Mouse (Mus musculus) spleen, adult 12 weeks (tissue): ENCODE results near the gene Ublcp1.
"Not testable (repeated sequence)": the region's sequence is repeated elsewhere in the genome, so short reads cannot be mapped to it uniquely, and the experiment has no call there.

ENCODE experiments used
- DNase-seq: peaks from one replicate; pipeline ENCODE4 v3.0.0; 2022; ENCODE audit warnings: low spot score

Ublcp1 gene

GRCm38 (mm10) chr11:44489117-44489516, 18.8 kb upstream of the Ublcp1 start:
- DNase-seq = no peak

DNA sequence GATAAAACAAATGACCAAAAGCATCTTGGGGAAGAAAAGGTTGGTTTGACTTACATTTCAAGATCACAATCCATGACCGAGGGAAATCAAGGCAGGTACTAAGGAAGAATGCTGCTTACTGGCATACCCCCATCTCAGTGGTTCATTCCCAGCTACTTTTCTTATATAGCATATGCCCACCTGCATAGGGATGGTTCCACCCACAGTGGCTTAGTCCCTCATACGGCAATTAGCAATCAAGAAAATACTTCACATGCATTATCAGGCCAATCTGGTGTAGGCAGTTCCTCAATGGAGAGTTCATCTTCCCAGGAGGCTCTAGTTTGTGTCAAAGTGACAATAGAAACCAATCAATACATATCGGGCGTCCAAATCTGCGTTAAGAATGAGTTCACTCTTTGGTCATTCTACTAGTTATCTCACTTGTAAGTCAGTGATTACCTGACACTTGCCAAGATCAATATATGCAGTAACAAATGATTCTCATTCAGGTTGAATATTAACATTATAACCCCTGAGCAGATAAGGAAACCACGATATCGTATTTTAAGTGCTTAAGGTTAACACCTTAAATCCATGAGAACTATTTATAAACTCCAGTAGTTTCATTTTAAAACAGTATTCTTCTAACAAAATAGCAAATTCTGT, 14.9 kb upstream of the Ublcp1 start:
- DNase-seq = no peak

GRCm38 (mm10) chr11:44480246-44480645, 9.9 kb upstream of the Ublcp1 start:
- no peak for DNase-seq

- DNase-seq = no peak
These were observed 8.1 kb upstream of the Ublcp1 start for GRCm38 (mm10) chr11:44478382-44478781.

GRCm38 (mm10) chr11:44476445-44476844, 6.1 kb upstream of the Ublcp1 start:
- DNase-seq = no peak

DNA sequence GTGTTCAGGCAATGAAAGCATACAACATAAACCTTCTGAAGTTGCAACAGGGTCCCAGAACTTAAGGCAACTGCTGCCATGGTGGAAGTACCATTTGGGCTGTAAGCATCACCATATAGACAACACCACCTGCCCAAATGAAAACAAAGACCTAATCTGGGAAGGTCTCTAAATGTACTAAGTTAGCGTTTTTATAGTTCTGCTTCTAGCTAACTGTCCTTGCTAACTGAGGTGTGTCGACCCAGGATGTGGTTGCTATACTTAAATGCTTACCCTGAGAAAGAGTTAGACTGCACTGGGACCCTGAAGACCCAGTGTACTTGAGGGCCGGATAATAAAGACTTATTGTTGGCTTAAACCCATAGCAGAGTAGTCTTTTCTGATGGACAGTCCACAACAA, 5.2 kb upstream of the Ublcp1 start:
- no peak for DNase-seq

DNA sequence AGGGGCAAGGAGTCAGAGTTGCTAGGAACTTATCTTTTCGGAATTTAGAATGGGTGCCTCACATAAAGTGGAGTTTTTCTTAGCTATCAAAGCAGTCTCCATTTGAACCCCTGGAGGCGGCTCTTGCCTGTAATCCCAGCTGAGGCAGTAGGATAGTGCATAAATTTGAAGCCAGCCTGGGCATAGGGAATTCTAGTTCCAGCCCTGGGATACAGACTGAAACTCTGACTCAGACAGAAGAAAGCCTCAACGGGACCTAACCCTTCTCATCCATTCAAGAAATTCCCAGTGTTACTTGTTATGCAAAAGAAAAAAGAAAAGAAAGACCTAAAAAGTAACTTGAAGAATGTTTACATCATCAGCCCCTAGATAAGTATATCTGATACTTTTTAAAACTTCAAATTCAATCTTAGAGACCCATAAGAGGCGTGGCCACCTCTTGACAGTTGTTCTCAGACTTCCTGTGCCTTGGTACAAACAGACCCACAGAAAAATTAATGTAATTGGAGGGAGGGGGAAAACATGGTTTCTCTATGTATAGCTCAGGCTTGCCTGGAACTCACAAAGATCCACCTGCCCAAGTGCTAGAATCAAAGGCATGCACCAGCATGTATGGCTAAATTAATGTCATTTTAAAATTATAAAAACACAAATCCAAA, 1.2 kb upstream of the Ublcp1 start:
- DNase-seq = no peak

- DNase-seq = peak; percentile 53
These were observed 459 bp downstream of the Ublcp1 start for GRCm38 (mm10) chr11:44469646-44470431.

DNA sequence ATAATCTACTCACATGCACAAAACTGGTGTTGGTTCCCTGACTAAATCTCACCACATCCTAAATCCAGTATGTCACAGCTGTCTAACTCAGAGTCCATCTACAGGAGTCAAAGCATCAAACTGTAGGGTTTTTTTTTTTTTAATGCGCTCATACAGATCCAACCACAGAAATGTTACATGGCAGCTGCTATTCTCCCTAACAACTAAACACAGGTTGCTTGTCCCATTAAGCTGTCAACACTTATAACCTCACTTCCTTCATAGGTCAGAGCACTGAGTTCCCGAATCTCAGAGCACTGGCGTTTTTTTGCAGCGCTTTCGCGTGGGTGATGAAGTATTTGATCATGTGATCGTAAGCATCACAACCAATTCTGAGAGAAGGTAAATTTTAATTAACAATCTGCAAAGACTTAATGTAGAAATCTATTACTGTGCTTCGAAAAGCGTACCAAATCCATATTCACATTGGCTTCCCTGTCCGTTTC, 1.9 kb downstream of the Ublcp1 start:
- DNase-seq = no peak

DNA sequence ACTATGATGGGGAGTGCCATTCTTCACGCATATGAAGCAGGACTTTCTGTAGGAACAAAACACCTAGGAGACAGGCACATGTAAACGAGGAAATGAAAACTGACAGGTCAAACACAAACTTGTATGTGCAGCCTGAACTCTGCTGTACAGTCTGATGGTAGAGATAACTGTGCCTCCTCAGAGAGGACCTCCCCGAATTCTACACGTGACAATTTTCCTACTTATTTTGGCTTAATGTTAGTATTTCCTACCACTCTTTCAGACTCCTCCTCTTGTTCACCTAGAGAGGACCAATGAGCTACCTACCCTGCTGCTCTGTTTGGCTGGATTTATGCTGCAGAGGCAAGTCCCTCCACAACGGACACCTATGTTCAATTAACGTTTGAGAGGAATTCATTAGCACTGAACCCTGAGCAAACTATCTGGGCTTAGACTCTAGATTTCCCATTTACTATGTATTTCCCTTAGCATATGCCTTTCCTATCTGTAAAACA, 3.3 kb downstream of the Ublcp1 start:
- no peak for DNase-seq

GRCm38 (mm10) chr11:44461493-44461892, 8.8 kb downstream of the Ublcp1 start:
- DNase-seq = no peak

- peak; percentile 30 for DNase-seq
These were observed 16.9 kb downstream of the Ublcp1 start for GRCm38 (mm10) chr11:44453423-44453822.

GRCm38 (mm10) chr11:44452016-44452415, 18.3 kb downstream of the Ublcp1 start:
- DNase-seq = not testable (repeated sequence)

DNA sequence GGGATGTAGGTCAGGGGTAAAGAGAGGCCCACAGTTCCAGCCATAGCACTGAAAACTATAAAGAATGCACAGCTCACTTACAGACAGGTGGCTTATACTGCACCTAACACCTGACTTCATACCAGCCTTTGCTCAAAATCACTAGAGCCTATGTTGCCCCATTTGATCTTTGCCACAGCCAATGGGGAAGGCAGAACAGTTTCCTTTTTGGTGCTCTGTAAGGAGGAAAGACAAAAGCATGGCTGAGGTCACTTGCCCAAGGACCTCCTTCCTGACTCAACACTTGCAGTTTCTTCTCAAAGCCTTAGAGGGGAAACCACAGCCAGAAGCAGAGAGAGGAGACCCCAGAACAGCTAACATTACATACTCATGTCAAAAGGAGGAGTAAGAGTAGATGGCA, 19.3 kb downstream of the Ublcp1 start:
- no peak for DNase-seq

DNA sequence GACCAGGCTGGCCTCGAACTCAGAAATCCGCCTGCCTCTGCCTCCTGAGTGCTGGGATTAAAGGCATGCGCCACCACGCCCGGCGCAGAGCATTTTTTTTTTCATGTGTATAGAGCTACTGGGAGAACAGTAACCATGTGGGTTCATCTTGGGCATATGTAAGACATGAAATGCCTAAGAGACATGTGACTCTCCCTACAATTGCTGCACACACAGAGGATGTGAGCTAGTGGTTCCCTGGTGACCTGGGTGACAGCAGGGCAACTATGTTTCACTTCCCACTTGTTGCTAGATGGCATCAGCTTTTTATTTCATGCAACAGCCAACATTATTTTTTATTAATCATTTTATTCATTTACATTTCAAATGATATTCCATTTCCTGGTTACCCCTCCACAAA, 32.5 kb downstream of the Ublcp1 start:
- DNase-seq = no peak

DNA sequence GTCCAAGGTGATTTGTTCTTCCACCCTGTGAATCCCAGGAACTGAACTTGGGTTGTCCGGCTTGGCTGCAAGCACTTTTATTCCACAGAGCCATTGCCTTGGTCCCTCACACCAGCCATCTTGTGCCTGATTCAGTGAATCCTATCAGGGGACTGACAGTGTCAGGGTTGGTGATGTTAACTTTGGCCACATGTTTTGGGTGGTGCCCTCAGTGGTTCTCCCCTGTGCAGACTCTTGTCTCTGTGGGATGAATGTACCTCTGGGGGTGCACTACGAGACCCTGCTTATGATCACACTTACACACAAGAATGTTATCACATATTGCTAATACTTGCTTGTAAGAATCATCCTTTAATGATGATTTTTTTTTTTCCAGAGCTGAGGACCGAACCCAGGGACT, 40.3 kb downstream of the Ublcp1 start:
- DNase-seq = no peak

DNA sequence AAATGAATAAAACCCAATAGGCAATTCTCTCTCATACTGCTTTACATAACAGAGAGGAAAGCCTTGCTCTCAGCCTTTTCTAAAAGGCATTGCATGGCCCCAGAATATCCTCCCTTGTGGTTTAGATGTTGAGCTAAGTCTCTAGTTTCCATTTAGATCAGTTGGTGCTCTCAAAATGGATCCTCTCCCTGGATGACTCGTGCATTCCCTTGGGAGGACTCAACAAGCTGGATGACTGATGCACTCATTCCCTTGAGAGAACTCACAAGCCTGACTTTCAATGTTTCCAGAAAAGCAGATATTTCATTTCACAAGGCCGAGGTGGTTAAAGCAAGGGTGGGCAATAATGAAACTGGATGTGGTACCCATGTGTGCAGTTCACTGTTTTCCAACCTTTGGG, 42.3 kb downstream of the Ublcp1 start:
- no peak for DNase-seq

DNA sequence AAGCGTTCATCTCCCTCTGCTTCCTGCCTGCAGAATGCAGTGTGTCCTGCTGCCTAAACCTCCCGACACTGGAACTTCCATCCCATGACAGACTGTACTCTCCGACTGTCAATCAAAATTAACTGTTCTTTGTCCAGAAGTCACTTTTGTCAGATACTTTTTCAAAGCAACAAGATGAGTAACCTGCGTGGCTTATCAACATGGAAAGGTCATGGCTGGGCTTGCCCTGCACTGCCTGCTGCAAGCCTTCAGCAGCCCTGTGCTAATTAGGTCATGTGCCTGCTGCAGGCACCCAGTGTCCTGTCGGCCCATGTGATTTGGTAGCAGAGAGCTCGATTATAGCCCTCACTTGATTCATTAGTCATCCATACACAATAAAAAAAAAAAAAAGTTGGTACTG, 44.7 kb downstream of the Ublcp1 start:
- no peak for DNase-seq

DNA sequence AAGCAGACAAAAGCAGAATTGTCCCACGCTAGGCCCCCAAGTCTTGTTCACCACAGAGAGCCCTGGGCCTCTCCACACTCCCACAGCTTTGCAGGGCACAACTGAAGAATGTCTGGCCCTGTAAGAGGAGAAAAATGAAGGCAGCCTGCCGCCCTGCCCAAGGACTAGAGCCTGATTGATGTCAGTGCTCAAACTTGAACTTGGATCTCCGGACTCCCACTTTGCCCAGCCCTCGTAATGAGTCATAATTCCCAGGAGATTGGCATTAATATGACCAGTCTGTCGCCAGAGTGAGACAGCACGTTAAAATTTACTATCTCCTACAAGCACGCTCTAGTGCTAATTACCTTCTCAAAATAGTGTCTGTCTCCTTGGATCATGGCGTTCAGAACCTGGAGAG, 45.3 kb downstream of the Ublcp1 start:
- DNase-seq = no peak

DNA sequence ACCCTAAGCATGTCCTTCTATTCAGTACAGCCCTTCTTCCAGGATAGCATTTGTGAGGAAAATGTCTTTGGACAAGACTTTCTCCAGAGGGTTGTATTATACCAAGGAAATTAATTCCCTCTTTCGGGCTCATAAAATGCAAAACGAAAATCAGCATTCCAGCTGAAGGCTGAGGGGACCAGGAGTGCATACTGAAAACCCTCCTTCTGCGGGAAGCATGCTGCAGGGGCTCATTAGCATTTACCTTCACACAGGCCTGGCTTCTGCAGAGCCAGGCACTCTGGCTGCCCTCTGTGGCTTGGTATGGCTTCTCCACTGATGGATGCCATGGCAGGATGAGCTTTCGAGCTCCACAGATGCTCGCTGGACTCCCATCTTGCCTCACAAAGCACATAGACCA, 46.3 kb downstream of the Ublcp1 start:
- no peak for DNase-seq

- DNase-seq = no peak
These were observed 47.0 kb downstream of the Ublcp1 start for GRCm38 (mm10) chr11:44423261-44423660.

DNA sequence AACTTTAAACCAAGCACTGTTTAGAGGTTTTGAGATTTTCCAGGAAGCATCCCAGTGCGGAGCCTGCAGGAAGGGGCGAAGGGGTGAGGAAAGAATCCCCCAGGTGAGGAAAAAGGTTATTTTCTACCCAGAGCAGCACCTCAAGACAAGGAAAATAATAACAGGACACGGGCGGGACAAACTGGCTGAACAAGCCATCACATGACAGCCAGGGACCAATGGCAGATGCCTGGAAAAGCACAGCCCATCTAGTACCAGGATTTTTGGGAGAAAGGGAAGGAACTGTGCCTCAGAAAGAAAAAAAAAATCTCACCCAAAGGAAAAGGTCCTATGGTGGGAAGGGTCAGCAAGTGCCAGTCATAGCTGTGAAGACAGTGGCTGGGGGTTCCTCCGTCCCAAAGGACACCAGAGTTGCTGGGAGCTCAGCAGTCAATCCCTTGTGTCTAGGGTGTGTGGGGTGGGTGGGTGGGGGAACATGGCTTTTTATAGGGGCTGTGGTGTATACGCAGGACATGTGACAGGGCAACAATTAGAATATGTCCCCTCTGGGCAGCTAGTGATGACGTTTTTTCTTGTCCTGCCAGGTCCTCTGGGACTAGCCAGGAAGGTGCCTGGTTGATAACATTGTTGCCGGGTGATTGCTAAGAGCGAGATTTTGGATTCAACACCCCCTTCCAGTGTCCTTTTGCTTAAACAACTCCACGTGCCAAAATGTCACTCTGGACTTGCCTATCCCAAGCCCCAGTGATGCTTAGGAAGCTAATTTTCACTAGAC, 47.8 kb downstream of the Ublcp1 start:
- DNase-seq = no peak
